Mouse (Mus musculus): ENCODE results near the gene Stat2. TPM values are rescaled to one million over a fixed set of nuclear protein-coding genes. Genes with fewer than 3 reads are reported as not detected.
"Not testable (repeated sequence)": the region's sequence is repeated elsewhere in the genome, so short reads cannot be mapped to it uniquely, and the experiment has no call there.

Stat2 gene
- total RNA-seq, 1 experiment from 2014 or later, result 12.3 TPM

- no peak for ATAC-seq (replicated peaks in 1 of 2; ENCODE audit: insufficient read depth in 1 of 2, low FRiP score in 2 of 2, low TSS enrichment in 1 of 2, low read depth in 1 of 2, poor library complexity in 2 of 2, severe bottlenecking in 2 of 2)
Measured at GRCm38 (mm10) chr10:128250565-128250964, 19.8 kb upstream of the Stat2 start.

GRCm38 (mm10) chr10:128253677-128254255 lies 16.6 kb upstream of the Stat2 start, which contains the start of gene Apon:
Gene Apon, plus strand, starts transcription at chr10:128254096.
- ATAC-seq (replicated peaks in 1 of 2; ENCODE audit: insufficient read depth in 1 of 2, low FRiP score in 2 of 2, low TSS enrichment in 1 of 2, low read depth in 1 of 2, poor library complexity in 2 of 2, severe bottlenecking in 2 of 2), result no peak

GRCm38 (mm10) chr10:128255925-128256324 lies 14.4 kb upstream of the Stat2 start:
- no peak for ATAC-seq (replicated peaks in 1 of 2; ENCODE audit: insufficient read depth in 1 of 2, low FRiP score in 2 of 2, low TSS enrichment in 1 of 2, low read depth in 1 of 2, poor library complexity in 2 of 2, severe bottlenecking in 2 of 2)

DNA sequence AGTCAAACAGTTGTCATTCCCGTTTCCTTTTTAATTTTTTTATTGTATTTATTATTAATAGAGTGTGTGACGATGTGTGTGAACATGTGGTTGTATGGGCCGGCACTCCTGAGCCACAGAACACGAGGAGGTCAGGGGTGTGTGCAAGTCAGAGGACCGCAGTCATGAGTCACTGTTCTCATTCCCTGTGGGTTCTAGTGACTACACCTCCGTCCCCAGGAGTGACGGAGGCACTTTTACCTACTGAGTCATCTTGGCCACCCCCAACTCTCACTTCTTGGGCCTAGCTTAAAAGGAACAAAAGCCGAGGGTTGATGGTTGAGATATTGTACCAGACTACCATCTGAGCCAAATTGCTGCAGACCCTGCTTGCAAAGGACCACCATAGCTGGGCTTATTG lies 14.0 kb upstream of the Stat2 start:
- ATAC-seq (replicated peaks in 1 of 2; ENCODE audit: insufficient read depth in 1 of 2, low FRiP score in 2 of 2, low TSS enrichment in 1 of 2, low read depth in 1 of 2, poor library complexity in 2 of 2, severe bottlenecking in 2 of 2), result no peak

GRCm38 (mm10) chr10:128258953-128259352 lies 11.4 kb upstream of the Stat2 start:
- peak; percentile 97 to 98 for ATAC-seq (replicated peaks in 1 of 2; ENCODE audit: insufficient read depth in 1 of 2, low FRiP score in 2 of 2, low TSS enrichment in 1 of 2, low read depth in 1 of 2, poor library complexity in 2 of 2, severe bottlenecking in 2 of 2)

- no peak for ATAC-seq (replicated peaks in 1 of 2; ENCODE audit: insufficient read depth in 1 of 2, low FRiP score in 2 of 2, low TSS enrichment in 1 of 2, low read depth in 1 of 2, poor library complexity in 2 of 2, severe bottlenecking in 2 of 2)
Measured at GRCm38 (mm10) chr10:128259946-128260345, 10.4 kb upstream of the Stat2 start.

DNA sequence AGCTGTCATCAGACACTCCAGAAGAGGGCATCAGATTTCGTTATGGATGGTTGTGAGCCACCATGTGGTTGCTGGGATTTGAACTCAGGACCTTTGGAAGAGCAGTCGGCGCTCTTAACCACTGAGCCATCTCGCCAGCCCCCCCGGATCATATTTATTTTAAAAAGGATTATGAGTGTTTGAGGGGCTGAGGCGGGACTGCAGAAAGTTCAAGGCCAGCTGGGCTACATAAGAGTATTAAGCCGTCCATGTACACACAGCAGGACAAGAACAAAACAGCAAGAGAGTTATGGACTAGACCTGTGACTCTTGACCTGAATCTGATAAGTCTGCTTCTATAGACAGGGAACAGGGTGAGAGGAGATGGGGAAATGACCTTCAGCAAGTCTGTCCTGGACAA lies 10.0 kb upstream of the Stat2 start:
- ATAC-seq (replicated peaks in 1 of 2; ENCODE audit: insufficient read depth in 1 of 2, low FRiP score in 2 of 2, low TSS enrichment in 1 of 2, low read depth in 1 of 2, poor library complexity in 2 of 2, severe bottlenecking in 2 of 2), result not testable (repeated sequence)

DNA sequence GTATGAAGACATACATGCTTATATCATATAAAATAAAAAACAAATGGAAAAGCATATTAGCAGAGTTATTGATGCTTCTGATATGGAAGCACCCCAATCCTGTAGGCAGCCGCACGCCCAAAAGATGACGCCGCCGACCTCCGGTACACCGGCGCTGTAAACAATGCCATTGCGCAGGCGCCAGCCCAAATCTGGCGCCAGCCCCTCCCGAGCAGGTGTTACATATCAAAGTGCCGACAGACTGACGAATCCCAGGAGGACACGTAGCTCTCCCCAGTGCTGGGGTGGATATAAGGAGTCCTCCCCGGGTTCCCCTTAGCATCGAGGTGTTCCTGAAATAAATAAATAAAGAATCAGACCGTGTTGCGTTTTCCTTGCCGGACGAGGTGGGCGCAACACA lies 8.1 kb upstream of the Stat2 start:
- no peak for ATAC-seq (replicated peaks in 1 of 2; ENCODE audit: insufficient read depth in 1 of 2, low FRiP score in 2 of 2, low TSS enrichment in 1 of 2, low read depth in 1 of 2, poor library complexity in 2 of 2, severe bottlenecking in 2 of 2)

GRCm38 (mm10) chr10:128263393-128264310 lies 6.7 kb upstream of the Stat2 start:
- ATAC-seq (replicated peaks in 1 of 2; ENCODE audit: insufficient read depth in 1 of 2, low FRiP score in 2 of 2, low TSS enrichment in 1 of 2, low read depth in 1 of 2, poor library complexity in 2 of 2, severe bottlenecking in 2 of 2), result no peak

- no peak for ATAC-seq (replicated peaks in 1 of 2; ENCODE audit: insufficient read depth in 1 of 2, low FRiP score in 2 of 2, low TSS enrichment in 1 of 2, low read depth in 1 of 2, poor library complexity in 2 of 2, severe bottlenecking in 2 of 2)
Measured at GRCm38 (mm10) chr10:128268371-128268770, 2.0 kb upstream of the Stat2 start, which contains the start of gene Apof. Gene Apof, plus strand, starts transcription at chr10:128268671.

DNA sequence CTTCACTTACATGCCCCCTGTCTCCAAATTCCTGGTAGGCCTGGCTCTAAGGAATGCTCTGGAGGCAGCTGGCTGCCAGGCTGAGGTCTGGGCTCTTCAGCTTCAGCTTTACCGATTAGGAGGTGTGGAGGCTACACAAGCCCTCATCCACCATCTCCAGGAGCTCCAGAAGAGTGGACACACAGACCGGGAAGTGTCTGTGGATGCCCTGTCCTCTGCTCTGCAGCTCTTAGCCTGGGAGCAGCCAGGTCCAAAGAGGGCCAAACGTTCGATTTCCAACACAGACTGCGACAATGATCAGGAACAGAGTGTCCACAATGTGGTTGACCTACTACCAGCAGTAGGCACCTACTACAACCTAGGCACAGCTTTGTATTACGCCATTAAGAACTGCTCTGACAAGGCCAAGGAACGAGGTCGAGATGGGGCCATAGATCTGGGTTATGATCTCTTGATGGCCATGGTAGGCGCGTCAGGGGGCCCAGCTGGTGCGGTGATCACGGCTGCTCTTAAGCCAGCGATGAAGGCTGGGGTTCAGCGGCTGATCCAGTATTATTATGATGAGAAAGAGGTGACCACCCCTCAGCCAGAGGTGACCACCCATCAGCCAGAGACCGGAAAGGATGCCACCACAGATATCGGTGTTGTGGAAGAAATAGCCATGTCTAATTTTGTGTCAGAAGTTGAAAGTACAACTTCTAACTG lies 1.0 kb upstream of the Stat2 start:
- no peak for ATAC-seq (replicated peaks in 1 of 2; ENCODE audit: insufficient read depth in 1 of 2, low FRiP score in 2 of 2, low TSS enrichment in 1 of 2, low read depth in 1 of 2, poor library complexity in 2 of 2, severe bottlenecking in 2 of 2)

- ATAC-seq (replicated peaks in 1 of 2; ENCODE audit: insufficient read depth in 1 of 2, low FRiP score in 2 of 2, low TSS enrichment in 1 of 2, low read depth in 1 of 2, poor library complexity in 2 of 2, severe bottlenecking in 2 of 2), result no peak
Measured at GRCm38 (mm10) chr10:128270866-128271265, 507 bp downstream of the Stat2 start.

DNA sequence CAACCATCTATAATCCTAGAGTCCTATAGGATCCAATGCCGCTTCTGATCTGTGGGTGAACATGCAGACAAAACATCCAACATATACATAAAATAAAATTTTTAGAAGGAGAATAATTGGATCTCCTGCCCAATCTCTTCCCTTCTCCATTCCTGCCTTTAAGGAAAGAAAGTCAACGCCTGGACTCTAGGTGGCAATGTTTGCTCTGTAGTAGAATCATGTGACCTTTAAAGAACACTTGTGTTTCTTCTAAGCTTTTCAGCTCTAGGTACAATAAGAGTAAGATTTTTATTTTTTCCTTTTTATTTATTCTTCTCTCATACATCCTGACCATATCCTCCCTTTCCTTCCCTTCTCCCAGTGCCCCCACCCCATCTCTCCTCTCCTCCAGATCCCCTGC lies 1.5 kb downstream of the Stat2 start:
- no peak for ATAC-seq (replicated peaks in 1 of 2; ENCODE audit: insufficient read depth in 1 of 2, low FRiP score in 2 of 2, low TSS enrichment in 1 of 2, low read depth in 1 of 2, poor library complexity in 2 of 2, severe bottlenecking in 2 of 2)

DNA sequence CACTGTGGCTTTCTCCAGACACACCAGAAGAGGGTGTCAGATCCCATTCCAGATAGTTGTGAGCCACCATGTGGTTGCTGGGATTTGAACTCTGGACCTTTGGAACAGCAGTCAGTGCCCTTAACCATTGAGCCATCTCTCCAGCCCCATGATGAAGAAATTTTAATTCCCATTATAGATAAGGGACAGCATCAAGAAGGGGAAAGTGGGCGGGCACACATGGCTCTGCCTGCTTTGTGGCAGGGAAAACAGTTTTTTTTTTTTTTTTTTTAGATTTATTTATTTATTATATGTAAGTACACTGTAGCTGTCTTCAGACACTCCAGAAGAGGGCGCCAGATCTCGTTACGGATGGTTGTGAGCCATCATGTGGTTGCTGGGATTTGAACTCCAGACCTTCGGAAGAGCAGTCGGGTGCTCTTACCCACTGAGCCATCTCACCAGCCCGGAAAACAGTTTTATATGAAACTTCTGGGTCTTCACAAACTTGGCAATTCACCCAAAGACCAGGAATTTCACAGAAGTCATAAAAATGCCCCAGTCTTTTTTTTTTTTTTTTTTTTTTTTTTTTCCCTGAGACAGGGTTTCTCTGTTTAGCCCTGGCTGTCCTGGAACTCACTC lies 2.6 kb downstream of the Stat2 start:
- ATAC-seq (replicated peaks in 1 of 2; ENCODE audit: insufficient read depth in 1 of 2, low FRiP score in 2 of 2, low TSS enrichment in 1 of 2, low read depth in 1 of 2, poor library complexity in 2 of 2, severe bottlenecking in 2 of 2), result not testable (repeated sequence)

GRCm38 (mm10) chr10:128275374-128275773 lies 5.0 kb downstream of the Stat2 start:
- ATAC-seq (replicated peaks in 1 of 2; ENCODE audit: insufficient read depth in 1 of 2, low FRiP score in 2 of 2, low TSS enrichment in 1 of 2, low read depth in 1 of 2, poor library complexity in 2 of 2, severe bottlenecking in 2 of 2), result not testable (repeated sequence)

GRCm38 (mm10) chr10:128278158-128278557 lies 7.8 kb downstream of the Stat2 start:
- ATAC-seq (replicated peaks in 1 of 2; ENCODE audit: insufficient read depth in 1 of 2, low FRiP score in 2 of 2, low TSS enrichment in 1 of 2, low read depth in 1 of 2, poor library complexity in 2 of 2, severe bottlenecking in 2 of 2), result no peak

GRCm38 (mm10) chr10:128280943-128281342 lies 10.6 kb downstream of the Stat2 start:
- ATAC-seq (replicated peaks in 1 of 2; ENCODE audit: insufficient read depth in 1 of 2, low FRiP score in 2 of 2, low TSS enrichment in 1 of 2, low read depth in 1 of 2, poor library complexity in 2 of 2, severe bottlenecking in 2 of 2), result no peak

- ATAC-seq (replicated peaks in 1 of 2; ENCODE audit: insufficient read depth in 1 of 2, low FRiP score in 2 of 2, low TSS enrichment in 1 of 2, low read depth in 1 of 2, poor library complexity in 2 of 2, severe bottlenecking in 2 of 2), result no peak
Measured at GRCm38 (mm10) chr10:128281682-128282081, 11.3 kb downstream of the Stat2 start.
